Mouse (Mus musculus): Measurements from ENCODE around the gene Slc12a4. TPM values are rescaled to one million over a fixed set of nuclear protein-coding genes. Genes with fewer than 3 reads are reported as not detected.

The Slc12a4 gene
- polyA plus RNA-seq, 1 experiment from 2014 or later: 10.3 TPM

DNA sequence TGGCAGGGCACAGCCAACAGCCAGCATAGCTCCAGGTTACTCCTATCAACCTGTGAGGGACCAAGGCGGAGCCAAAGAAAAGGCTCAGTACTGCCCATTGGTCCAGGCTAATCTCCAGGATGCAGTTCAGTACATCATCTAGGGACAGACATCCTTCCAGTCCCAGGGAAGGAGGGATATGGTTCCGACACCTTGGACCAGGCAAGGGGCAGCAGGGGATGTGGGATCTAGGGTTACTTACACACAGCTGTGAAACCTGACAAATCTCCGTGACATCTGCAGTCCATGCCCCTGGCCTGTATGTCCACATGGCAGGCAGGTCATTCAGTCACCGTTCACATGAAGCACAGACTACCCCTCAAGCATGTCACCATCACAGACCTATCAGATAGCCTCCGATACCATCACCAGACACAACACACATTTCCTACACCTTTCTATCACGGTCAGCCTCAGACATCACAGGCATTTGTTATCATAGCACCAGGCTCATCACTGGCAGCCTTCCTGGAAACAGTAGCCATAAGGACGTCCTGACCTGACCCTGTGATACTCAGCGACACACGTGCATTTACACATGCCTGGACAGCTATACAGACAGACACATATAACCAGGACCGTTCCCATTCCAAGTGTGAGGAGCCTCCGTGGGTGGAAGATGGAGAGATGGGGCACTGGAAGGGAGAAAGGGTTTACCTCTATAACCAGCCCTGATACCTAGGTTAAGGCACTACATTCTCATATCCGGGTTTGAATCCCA is 1.2 kb downstream of the Slc12a4 start:
- Histone ChIP-seq H3K27ac (ENCODE audit: low read depth, low read length) (no peak overlapping the region), H3K4me2 (ENCODE audit: low read depth) (peak overlapping the region; percentile 60), H3K9ac (ENCODE audit: low read length) (no peak overlapping the region), H3K4me3 (ENCODE audit: low read depth, low read length) (peak overlapping the region; percentile 53), H3K9me3 (ENCODE audit: control insufficient read depth, low read length) (no peaks in the 10 kb centered on the region), H3K27me3 (ENCODE audit: control insufficient read depth, insufficient read depth, low read length) (peaks cover 12% of the 10 kb centered on the region), H3K36me3 (ENCODE audit: control insufficient read depth, insufficient read depth, low read length) (no peaks in the 10 kb centered on the region), H3K4me1 (ENCODE audit: control insufficient read depth, insufficient read depth, low read length) (peaks cover 7% of the 10 kb centered on the region; the same call in 1 of the 2 replicates)
- DNase-seq (ENCODE audit: low spot score) (no peak), ATAC-seq (ENCODE audit: insufficient read depth, low FRiP score, low TSS enrichment) (no peak)
- 66% methylated on average over 12 of the region's 12 CpGs for WGBS

DNA sequence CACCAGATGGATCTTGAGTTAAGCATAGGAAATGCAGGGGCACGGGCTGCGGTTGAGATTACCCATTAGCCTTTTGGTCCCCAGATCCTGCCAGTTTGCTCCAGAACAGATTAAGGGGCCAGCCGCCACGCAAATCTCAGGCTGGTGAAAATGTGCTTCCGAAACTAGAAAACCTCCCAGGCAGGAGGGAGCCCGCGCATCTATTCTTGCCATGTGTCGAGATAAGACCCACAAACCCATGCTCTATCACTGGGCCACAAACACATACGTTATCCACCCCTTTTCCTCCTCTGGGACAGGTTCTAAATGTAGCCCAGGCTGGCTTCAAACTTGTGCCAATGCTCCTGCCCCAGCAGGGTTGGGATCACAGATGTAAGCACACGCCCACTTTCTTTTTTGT is 4.4 kb downstream of the Slc12a4 start:
- Histone ChIP-seq H3K9ac (ENCODE audit: low read length) (no peak overlapping the region), H3K9me3 (ENCODE audit: control insufficient read depth, low read length) (no peaks in the 10 kb centered on the region), H3K36me3 (ENCODE audit: control insufficient read depth, insufficient read depth, low read length) (no peaks in the 10 kb centered on the region), H3K4me2 (ENCODE audit: low read depth) (no peak overlapping the region), H3K27ac (ENCODE audit: low read depth, low read length) (no peak overlapping the region), H3K27me3 (ENCODE audit: control insufficient read depth, insufficient read depth, low read length) (peaks cover 7% of the 10 kb centered on the region), H3K4me1 (ENCODE audit: control insufficient read depth, insufficient read depth, low read length) (peaks cover 3% of the 10 kb centered on the region; the same call in 1 of the 2 replicates), H3K4me3 (ENCODE audit: low read depth, low read length) (no peak overlapping the region)
- WGBS: 87% methylated on average over 10 of the region's 10 CpGs
- ATAC-seq (ENCODE audit: insufficient read depth, low FRiP score, low TSS enrichment) (no peak), DNase-seq (ENCODE audit: low spot score) (no peak)

DNA sequence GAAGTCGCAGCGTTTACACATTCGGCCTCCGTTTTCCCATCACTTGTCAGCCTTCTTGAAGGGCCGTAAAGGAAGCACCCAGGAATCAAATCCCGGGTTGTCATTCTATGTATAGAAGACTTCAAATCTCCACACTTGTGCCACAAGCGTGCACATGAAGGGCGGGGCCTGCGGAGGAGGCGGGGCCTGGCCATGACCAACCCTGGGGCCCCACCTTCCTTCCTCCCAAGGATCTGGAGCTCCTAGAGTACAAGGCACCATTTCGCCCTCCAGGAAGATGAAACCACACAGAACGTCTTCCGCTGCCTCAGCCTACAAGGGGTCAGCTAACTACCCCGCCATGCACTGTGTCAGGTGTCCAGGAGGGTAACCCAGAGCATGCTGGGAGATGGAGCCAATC is 4.8 kb downstream of the Slc12a4 start:
- DNase-seq (ENCODE audit: low spot score) (no peak), ATAC-seq (ENCODE audit: insufficient read depth, low FRiP score, low TSS enrichment) (no peak)
- H3K36me3 ChIP-seq (ENCODE audit: control insufficient read depth, insufficient read depth, low read length): no peaks in the 10 kb centered on the region
- H3K4me2 ChIP-seq (ENCODE audit: low read depth): no peak overlapping the region
- H3K27me3 ChIP-seq (ENCODE audit: control insufficient read depth, insufficient read depth, low read length): peaks cover 4% of the 10 kb centered on the region; the same call in 1 of the 2 replicates
- no peak overlapping the region for H3K9ac ChIP-seq (ENCODE audit: low read length)
- H3K27ac ChIP-seq (ENCODE audit: low read depth, low read length): no peak overlapping the region
- no peaks in the 10 kb centered on the region for H3K9me3 ChIP-seq (ENCODE audit: control insufficient read depth, low read length)
- no peak overlapping the region for H3K4me3 ChIP-seq (ENCODE audit: low read depth, low read length)
- peaks cover 3% of the 10 kb centered on the region; the same call in 1 of the 2 replicates for H3K4me1 ChIP-seq (ENCODE audit: control insufficient read depth, insufficient read depth, low read length)
- WGBS: 77% methylated on average over 14 of the region's 14 CpGs

DNA sequence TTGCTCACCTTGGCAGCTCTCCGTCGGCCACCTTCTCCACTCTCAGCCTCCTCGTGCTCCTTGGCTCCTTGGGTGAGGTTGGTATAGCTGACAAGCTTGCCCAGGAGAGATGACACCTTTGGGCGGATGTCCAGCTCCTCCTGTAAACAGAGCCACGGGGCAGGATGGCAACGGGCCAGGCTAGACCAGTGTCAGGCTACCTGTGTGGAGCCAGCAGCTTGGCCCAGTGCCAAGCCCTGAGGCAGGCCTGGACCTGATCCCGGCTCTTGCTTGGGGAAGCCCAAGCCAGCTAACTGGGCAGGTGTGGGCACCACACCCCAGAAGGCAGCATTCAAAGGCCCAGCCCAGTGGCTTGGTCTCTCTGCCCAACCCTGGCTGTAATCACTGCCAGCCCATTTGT is 6.5 kb downstream of the Slc12a4 start:
- no peak for DNase-seq (ENCODE audit: low spot score)
- WGBS: 94% methylated on average over 7 of the region's 7 CpGs

DNA sequence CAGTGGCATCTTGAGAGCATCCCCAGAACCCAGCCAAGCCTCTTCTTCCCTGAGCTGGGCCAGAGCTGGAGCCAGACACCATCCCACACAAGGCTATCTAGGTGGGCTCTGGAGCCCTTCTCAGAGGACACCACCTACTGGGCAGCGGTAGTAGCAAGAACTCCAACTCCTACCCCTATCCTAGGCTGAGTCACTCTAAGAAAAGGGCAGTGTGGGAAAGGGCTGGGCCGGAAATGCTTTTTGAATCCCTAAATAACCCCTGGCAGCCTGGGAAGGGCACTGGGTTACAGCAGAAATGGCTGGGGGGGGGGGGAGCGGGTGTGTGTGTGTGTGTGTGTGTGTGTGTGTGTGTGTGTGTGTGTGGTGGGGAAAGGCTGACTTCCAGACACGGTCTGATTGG is 8.1 kb downstream of the Slc12a4 start:
- Histone ChIP-seq H3K36me3 (ENCODE audit: control insufficient read depth, insufficient read depth, low read length) (no peaks in the 10 kb centered on the region), H3K9me3 (ENCODE audit: control insufficient read depth, low read length) (no peaks in the 10 kb centered on the region), H3K4me3 (ENCODE audit: low read depth, low read length) (no peak overlapping the region), H3K27ac (ENCODE audit: low read depth, low read length) (no peak overlapping the region), H3K4me2 (ENCODE audit: low read depth) (no peak overlapping the region), H3K9ac (ENCODE audit: low read length) (no peak overlapping the region), H3K4me1 (ENCODE audit: control insufficient read depth, insufficient read depth, low read length) (no peaks in the 10 kb centered on the region), H3K27me3 (ENCODE audit: control insufficient read depth, insufficient read depth, low read length) (no peaks in the 10 kb centered on the region)
- 82% methylated on average over 3 of the region's 4 CpGs for WGBS
- no peak for ATAC-seq (ENCODE audit: insufficient read depth, low FRiP score, low TSS enrichment)
- DNase-seq (ENCODE audit: low spot score): no peak

More for the DNA sequence above, 6.5 kb downstream of the Slc12a4 start:
- H3K27me3 ChIP-seq (ENCODE audit: control insufficient read depth, insufficient read depth, low read length): no peaks in the 10 kb centered on the region
- H3K36me3 ChIP-seq (ENCODE audit: control insufficient read depth, insufficient read depth, low read length): no peaks in the 10 kb centered on the region
- H3K9ac ChIP-seq (ENCODE audit: low read length): no peak overlapping the region
- no peak overlapping the region for H3K27ac ChIP-seq (ENCODE audit: low read depth, low read length)
- H3K4me3 ChIP-seq (ENCODE audit: low read depth, low read length): no peak overlapping the region
- no peaks in the 10 kb centered on the region for H3K9me3 ChIP-seq (ENCODE audit: control insufficient read depth, low read length)
- no peak for ATAC-seq (ENCODE audit: insufficient read depth, low FRiP score, low TSS enrichment)
- H3K4me1 ChIP-seq (ENCODE audit: control insufficient read depth, insufficient read depth, low read length): no peaks in the 10 kb centered on the region
- H3K4me2 ChIP-seq (ENCODE audit: low read depth): no peak overlapping the region

DNA sequence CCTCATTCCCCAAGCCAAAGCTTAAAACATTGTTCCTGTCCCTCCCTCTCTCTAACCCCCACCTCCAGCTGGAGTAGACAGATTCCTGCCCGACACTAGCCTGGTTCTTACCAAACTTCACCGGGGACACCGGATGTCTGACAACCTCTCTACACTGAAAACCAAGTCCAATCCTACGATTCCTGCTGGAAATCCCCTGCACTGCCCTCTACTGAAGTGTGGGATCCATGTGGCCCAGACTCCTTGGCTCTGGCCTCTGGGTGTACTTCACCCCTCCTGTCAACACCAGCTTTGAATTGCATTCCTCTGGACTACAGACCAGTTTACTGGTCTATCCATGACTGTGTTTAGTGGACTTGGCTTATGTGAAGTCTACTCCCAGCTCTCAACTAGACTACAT is 9.3 kb downstream of the Slc12a4 start:
- WGBS: 94% methylated on average over 4 of the region's 4 CpGs
- Histone ChIP-seq H3K4me2 (ENCODE audit: low read depth) (no peak overlapping the region), H3K9ac (ENCODE audit: low read length) (no peak overlapping the region), H3K4me1 (ENCODE audit: control insufficient read depth, insufficient read depth, low read length) (no peaks in the 10 kb centered on the region), H3K27me3 (ENCODE audit: control insufficient read depth, insufficient read depth, low read length) (no peaks in the 10 kb centered on the region), H3K27ac (ENCODE audit: low read depth, low read length) (no peak overlapping the region), H3K4me3 (ENCODE audit: low read depth, low read length) (no peak overlapping the region), H3K9me3 (ENCODE audit: control insufficient read depth, low read length) (no peaks in the 10 kb centered on the region), H3K36me3 (ENCODE audit: control insufficient read depth, insufficient read depth, low read length) (no peaks in the 10 kb centered on the region)
- ATAC-seq (ENCODE audit: insufficient read depth, low FRiP score, low TSS enrichment): no peak
- no peak for DNase-seq (ENCODE audit: low spot score)

DNA sequence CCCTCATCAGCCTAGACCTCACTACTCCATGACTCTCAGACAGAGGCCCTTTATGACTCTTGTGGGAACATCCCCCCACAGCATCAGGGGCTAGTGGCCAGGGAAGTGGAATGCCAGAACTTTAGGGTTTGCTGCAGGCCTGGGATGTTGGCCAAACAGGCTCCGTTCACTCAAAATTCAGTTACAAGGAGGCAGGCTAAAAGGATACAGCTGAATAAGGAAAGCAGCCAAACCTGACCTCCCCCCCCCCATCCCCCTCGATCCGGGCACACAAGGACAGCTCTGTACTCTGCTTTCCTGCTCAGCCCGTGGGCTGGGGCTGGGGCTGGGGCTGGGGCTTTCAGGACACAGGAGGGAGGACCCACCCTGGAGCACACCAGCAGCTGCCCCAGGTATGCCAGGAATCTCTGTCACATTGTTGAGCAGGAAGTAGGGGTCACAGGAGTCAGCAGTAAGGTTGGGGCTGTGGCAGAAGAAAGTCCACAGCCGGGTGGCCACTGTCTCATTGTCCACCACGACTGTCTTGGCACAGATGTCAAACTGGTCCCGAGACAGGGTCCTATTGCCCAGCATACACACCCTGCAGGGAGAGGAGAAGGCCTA is 14.7 kb downstream of the Slc12a4 start:
- Histone ChIP-seq H3K9ac (ENCODE audit: low read length) (no peak overlapping the region), H3K27me3 (ENCODE audit: control insufficient read depth, insufficient read depth, low read length) (no peaks in the 10 kb centered on the region), H3K27ac (ENCODE audit: low read depth, low read length) (no peak overlapping the region), H3K4me3 (ENCODE audit: low read depth, low read length) (no peak overlapping the region), H3K36me3 (ENCODE audit: control insufficient read depth, insufficient read depth, low read length) (no peaks in the 10 kb centered on the region; the same call in 1 of the 2 replicates), H3K4me2 (ENCODE audit: low read depth) (no peak overlapping the region), H3K4me1 (ENCODE audit: control insufficient read depth, insufficient read depth, low read length) (no peaks in the 10 kb centered on the region), H3K9me3 (ENCODE audit: control insufficient read depth, low read length) (no peaks in the 10 kb centered on the region)
- DNase-seq (ENCODE audit: low spot score) (no peak), ATAC-seq (ENCODE audit: insufficient read depth, low FRiP score, low TSS enrichment) (no peak)
- 65% methylated on average over 7 of the region's 7 CpGs for WGBS

DNA sequence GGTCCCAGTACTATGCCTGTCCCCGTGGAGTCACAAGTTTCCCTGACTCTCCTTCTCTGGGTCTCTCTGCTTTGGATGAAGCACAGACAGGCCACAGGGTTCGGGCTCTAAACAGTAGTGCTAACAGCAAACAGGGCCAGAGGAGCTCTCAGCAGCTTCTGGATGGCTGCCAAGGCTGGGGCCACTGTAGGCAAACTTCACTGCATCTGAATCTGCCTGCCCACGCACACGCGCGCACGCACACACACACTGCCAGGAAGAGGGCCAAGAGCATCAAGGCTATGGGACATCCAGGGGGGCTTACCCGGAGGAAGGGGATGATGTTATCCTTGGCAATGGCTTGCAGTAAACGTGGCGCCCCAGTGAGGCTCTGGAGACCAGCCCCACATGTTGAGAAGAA is 16.5 kb downstream of the Slc12a4 start:
- DNase-seq (ENCODE audit: low spot score) (no peak), ATAC-seq (ENCODE audit: insufficient read depth, low FRiP score, low TSS enrichment) (no peak)
- H3K36me3 ChIP-seq (ENCODE audit: control insufficient read depth, insufficient read depth, low read length): peaks cover 5% of the 10 kb centered on the region
- 93% methylated on average over 10 of the region's 10 CpGs for WGBS
- H3K9me3 ChIP-seq (ENCODE audit: control insufficient read depth, low read length): no peaks in the 10 kb centered on the region
- H3K4me2 ChIP-seq (ENCODE audit: low read depth): no peak overlapping the region
- no peak overlapping the region for H3K9ac ChIP-seq (ENCODE audit: low read length)
- no peaks in the 10 kb centered on the region for H3K4me1 ChIP-seq (ENCODE audit: control insufficient read depth, insufficient read depth, low read length)
- no peak overlapping the region for H3K27ac ChIP-seq (ENCODE audit: low read depth, low read length)
- H3K27me3 ChIP-seq (ENCODE audit: control insufficient read depth, insufficient read depth, low read length): no peaks in the 10 kb centered on the region
- H3K4me3 ChIP-seq (ENCODE audit: low read depth, low read length): no peak overlapping the region

DNA sequence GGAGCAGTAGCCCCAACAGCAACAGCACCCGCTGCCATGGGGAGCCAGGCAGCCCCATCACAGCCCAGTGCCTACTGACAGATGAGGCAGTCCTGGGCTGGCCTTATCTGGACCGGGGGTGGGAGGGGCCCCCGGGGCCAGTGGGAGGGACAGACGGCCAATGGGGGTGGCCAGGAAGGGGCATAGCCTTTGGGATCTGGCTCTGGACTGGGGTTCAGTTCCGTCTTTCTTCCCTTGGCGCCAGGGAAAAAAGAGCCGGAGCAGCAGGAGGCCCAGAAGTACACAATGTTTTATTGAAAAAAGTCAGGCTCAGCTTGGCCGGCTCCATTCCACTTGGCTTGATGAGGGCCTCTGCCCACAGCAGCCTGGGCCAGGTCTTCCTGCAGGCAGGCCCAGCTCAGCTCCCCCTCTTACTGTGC is 22.6 kb downstream of the Slc12a4 start, which contains the start of gene Lcat:
Gene Lcat (minus strand): TSS at position 62 of the 419 bp plus-strand sequence.
- Histone ChIP-seq H3K27ac (ENCODE audit: low read depth, low read length) (no peak within 1 kb of the TSS), H3K27me3 (ENCODE audit: control insufficient read depth, insufficient read depth, low read length) (no peaks in the 10 kb centered on the region), H3K4me3 (ENCODE audit: low read depth, low read length) (no peak within 1 kb of the TSS), H3K9ac (ENCODE audit: low read length) (no peak within 1 kb of the TSS), H3K9me3 (ENCODE audit: control insufficient read depth, low read length) (no peaks in the 10 kb centered on the region), H3K4me2 (ENCODE audit: low read depth) (no peak within 1 kb of the TSS), H3K4me1 (ENCODE audit: control insufficient read depth, insufficient read depth, low read length) (no peaks in the 10 kb centered on the region), H3K36me3 (ENCODE audit: control insufficient read depth, insufficient read depth, low read length) (peaks cover 5% of the 10 kb centered on the region)
- WGBS: 81% methylated on average over 8 of the region's 8 CpGs
- no peak for DNase-seq (ENCODE audit: low spot score)
- ATAC-seq (ENCODE audit: insufficient read depth, low FRiP score, low TSS enrichment): no peak

All from neural tube, embryonic 11.5 days (tissue).